Mouse (Mus musculus) forebrain, postnatal 0 days (tissue): Measurements from ENCODE around the gene Rrnad1. TPM values are rescaled to one million over a fixed set of nuclear protein-coding genes. Genes with fewer than 3 reads are reported as not detected.

Experiments
- ATAC-seq: fragments of 200-750 bp; cut with Nextera tagmentation; 2 replicates; pipeline ENCODE4 v1.8.0; 2017; ENCODE audit warnings: mild to moderate bottlenecking, moderate library complexity
- DNase-seq: peaks from one replicate; pipeline ENCODE4 v3.0.0-alpha.2; 2015
- H3K27ac ChIP-seq: fragments of 300-500 bp; sonication (generic); 2 replicates; pipeline ENCODE4 v1.5.1; 2014; ENCODE audit warnings: low read depth, mild to moderate bottlenecking, antibody characterized with exemption, low read length, moderate library complexity, mixed read lengths
- H3K27me3 ChIP-seq: fragments of 300-500 bp; sonication (generic); 2 replicates; pipeline ENCODE4 v1.6.1; 2014; ENCODE audit warnings: mild to moderate bottlenecking, low read length, mixed read lengths; ENCODE audit not compliant: insufficient read depth
- H3K36me3 ChIP-seq: fragments of 300-500 bp; sonication (generic); 2 replicates; pipeline ENCODE4 v1.6.1; 2014; ENCODE audit warnings: mild to moderate bottlenecking, moderate library complexity; ENCODE audit not compliant: insufficient read depth
- H3K4me1 ChIP-seq: fragments of 300-500 bp; sonication (generic); 2 replicates; pipeline ENCODE4 v1.6.1; 2014; ENCODE audit warnings: antibody characterized with exemption; ENCODE audit not compliant: insufficient read depth
- H3K4me2 ChIP-seq: fragments of 300-500 bp; sonication (generic); 2 replicates; pipeline ENCODE4 v1.6.1; 2014; ENCODE audit warnings: low read depth, mild to moderate bottlenecking, moderate library complexity
- H3K4me3 ChIP-seq: fragments of 300-500 bp; sonication (generic); 2 replicates; pipeline ENCODE4 v1.5.1; 2014; ENCODE audit warnings: low read depth, low read length, mixed read lengths
- H3K9ac ChIP-seq: fragments of 300-500 bp; sonication (generic); 2 replicates; pipeline ENCODE4 v1.6.1; 2014; ENCODE audit warnings: mild to moderate bottlenecking
- H3K9me3 ChIP-seq: fragments of 300-500 bp; sonication (generic); 2 replicates; pipeline ENCODE4 v1.6.1; 2016; ENCODE audit warnings: low read length
- CTCF ChIP-seq: sonication (generic); IDR thresholded peaks from 2 replicates; pipeline ENCODE4 v1.5.1; 2016; ENCODE audit warnings: antibody characterized with exemption, control low read depth, low read depth
- WGBS: fragments of 180-500 bp; shearing (Covaris S2); extraction: QIAGEN DNeasy Blood & Tissue Kit; methylation state at CpG from one replicate; pipeline ENCODE4 v1.1.7; 2014; 5-methylcytosine and 5-hydroxymethylcytosine counted together
- polyA plus RNA-seq: library from polyadenylated mRNA; unstranded; fragments of >200 nt; fragmentation: Nextera tagmentation; extraction: Ambion mirVana; gene quantifications from 2 replicates; pipeline ENCODE4 v1.2.1, GENCODE M21; 2015
- total RNA-seq: library from RNA; depleted of rRNA; stranded (reverse); fragments of >200 nt; gene quantifications from 2 replicates; pipeline ENCODE4 v1.2.3, GENCODE M21; 2014

Gene Rrnad1
- total and polyA plus RNA-seq, 2 experiments from 2014 or later = 15.6 to 31.8 TPM

DNA sequence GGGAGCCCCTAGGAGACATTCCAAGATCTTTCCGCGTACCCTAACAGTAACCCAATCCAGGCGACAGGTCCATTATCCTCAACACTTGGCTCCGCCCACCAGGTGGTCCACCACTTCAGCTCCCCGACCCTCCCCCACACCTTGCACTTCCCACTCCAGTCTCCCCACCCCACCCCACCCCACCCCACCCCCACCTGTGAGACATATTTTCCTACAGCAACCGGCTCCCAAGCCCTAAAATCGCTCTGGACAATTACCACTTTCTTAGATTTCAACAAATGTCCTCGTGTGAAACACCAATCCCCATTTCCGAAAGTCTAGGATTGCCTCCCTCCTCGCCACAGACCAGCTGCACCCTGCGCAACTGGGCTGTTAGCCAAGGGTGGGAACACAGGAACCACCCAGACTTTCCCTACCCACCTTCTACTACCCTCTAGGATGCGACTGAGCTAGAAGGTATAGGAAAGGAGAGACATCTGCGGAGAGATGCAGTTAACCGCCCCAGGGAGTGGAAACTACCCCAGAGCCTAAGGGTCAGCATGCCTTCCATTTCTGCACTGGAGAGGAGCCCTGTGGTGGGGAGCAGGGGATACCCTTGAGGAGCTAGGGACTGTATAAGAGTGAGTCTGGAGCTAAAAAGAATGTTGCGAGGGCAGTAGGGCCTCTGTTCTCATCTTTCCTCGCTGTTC is 18.9 kb upstream of the Rrnad1 start:
- no peak for DNase-seq
- Histone ChIP-seq H3K4me3 (no peak overlapping the region), H3K9me3 (no peaks in the 10 kb centered on the region), H3K9ac (no peak overlapping the region), H3K27ac (no peak overlapping the region), H3K4me2 (no peak overlapping the region), H3K36me3 (no peaks in the 10 kb centered on the region), H3K27me3 (peaks cover 10% of the 10 kb centered on the region; the same call in 1 of the 2 replicates), H3K4me1 (peaks cover 4% of the 10 kb centered on the region; the same call in 1 of the 2 replicates)
- no peak for TF ChIP-seq CTCF
- ATAC-seq = no peak
- WGBS = 18% methylated on average over 16 of the region's 16 CpGs

DNA sequence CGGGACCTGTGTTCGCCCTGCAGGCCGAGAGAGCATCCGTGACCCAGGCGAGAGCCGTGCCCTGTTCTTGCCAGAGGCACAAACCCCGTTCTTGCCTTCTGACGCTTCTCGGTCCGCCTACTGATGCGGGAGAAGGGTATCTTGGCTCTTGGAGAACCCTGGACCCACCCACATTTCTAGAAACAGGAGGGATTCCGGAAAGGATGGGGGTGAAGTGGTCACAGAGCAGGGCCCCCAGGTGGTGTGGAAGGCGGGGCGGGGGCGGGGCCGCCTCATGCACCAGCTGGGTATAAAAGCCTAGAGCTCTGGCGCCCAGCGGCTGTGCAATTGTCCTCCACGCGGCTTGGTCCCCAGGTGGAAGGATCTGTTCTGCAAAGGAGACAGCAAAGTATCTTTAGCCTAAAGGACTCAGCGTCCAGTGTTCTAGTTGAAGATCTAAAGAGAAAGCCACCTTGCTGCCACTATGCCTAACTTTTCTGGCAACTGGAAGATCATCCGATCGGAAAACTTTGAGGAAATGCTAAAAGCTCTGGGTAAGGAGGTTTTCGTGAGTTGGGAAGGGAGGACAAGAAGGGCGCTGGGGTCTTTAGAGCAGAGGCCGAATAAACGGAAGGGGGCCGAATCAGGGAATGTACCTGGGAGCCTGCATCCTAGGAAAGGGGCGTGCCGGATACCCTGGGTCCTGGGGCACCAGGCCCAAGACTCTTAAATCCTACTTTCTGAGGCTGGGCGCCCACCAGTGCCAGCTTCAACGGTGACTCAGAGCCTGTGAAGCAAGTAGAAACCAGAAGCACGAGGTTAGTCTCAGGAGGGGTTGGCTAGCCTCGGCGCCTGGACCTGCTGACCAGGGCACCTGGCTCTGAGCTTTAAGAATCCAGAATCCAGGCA is 18.1 kb upstream of the Rrnad1 start, which contains the start of gene Crabp2:
Gene Crabp2, plus strand, starts transcription at position 289 of the 888 bp plus-strand sequence.
- Histone ChIP-seq H3K27ac (no peak within 1 kb of the TSS), H3K9ac (peak within 1 kb of the TSS; percentile 28; the same call in 1 of the 2 replicates), H3K27me3 (peaks cover 10% of the 10 kb centered on the region; the same call in 1 of the 2 replicates), H3K4me3 (peak within 1 kb of the TSS; percentile 33), H3K4me2 (peak within 1 kb of the TSS; percentile 58), H3K4me1 (peaks cover 4% of the 10 kb centered on the region; the same call in 1 of the 2 replicates), H3K36me3 (no peaks in the 10 kb centered on the region), H3K9me3 (no peaks in the 10 kb centered on the region)
- DNase-seq (no peak), ATAC-seq (no peak)
- TF ChIP-seq CTCF = no peak
- WGBS = 5% methylated on average over 34 of the region's 35 CpGs

DNA sequence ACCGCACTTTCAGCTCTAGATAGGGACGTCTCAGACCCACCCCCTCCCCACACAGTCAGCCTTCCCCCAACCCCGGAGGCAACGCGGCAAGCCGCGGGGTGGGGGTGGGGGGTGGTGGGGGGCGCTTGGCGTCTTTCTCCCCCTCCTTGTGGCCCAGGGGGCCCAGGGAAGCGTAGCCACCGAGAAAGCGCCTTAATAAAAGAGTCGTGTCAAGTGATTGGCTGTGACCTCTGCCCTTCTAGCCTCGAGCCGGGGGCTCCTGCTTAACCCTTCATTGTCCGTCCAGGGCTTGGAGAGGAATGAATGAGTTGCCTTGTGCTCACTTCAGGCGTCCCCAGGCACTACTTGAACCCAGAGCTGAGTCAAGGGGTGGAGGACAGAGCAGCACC is 17.3 kb upstream of the Rrnad1 start:
- TF ChIP-seq CTCF = no peak

DNA sequence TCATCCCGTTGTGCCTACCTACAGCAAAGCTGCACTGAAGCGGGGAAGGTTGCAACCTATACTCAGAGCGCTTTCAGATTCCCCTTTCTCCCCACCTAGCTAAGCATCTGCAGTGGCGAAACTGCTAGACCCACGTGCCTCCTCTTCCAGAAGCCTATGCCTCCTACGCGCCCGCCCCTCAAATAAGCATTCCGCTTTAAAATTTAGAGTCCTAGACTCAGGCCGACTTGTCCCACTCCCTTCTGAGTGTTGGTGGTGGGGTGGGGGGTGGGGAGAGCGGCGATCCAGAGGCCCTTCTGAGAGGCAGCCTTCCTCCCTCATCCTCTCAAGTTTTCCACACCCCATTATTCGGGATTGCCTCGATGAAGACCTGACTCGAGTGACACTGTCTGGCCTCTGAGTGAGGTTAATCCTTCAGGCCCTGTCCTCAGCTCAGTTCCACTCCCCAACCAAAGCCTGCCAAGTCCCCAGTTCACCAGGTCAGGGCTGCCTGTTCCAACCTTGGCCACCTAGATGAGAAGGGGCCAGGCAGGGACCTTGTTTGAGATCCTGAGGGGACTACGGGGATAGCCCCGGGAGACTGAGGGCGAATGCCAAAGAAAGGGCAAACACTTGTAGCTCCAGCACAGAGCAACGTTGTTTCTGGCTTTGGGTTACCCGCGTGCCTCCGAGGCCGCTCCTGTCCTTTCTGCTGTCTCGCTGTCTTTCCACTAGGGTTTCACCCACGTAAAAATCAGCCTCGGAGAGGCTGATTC is 16.7 kb upstream of the Rrnad1 start:
- Histone ChIP-seq H3K9ac (0 out of 2 replicates have a peak overlapping the region, but pooled peaks have one; percentile 28), H3K36me3 (peaks cover 4% of the 10 kb centered on the region), H3K27ac (no peak overlapping the region), H3K4me3 (peak overlapping the region; percentile 33), H3K4me1 (peaks cover 4% of the 10 kb centered on the region; the same call in 1 of the 2 replicates), H3K9me3 (no peaks in the 10 kb centered on the region), H3K27me3 (peaks cover 7% of the 10 kb centered on the region; the same call in 1 of the 2 replicates), H3K4me2 (peak overlapping the region; percentile 58)
- no peak for TF ChIP-seq CTCF
- WGBS = 13% methylated on average over 26 of the region's 26 CpGs
- peak; percentile 35; the same call in 1 of the 2 replicates for ATAC-seq
- no peak for DNase-seq

More for the DNA sequence above, 17.3 kb upstream of the Rrnad1 start:
- H3K27ac ChIP-seq = no peak overlapping the region
- H3K4me3 ChIP-seq = peak overlapping the region; percentile 33
- no peak for DNase-seq
- peaks cover 4% of the 10 kb centered on the region; the same call in 1 of the 2 replicates for H3K4me1 ChIP-seq
- no peak for ATAC-seq
- H3K9ac ChIP-seq = peak overlapping the region; percentile 28; the same call in 1 of the 2 replicates
- H3K36me3 ChIP-seq = no peaks in the 10 kb centered on the region
- no peaks in the 10 kb centered on the region for H3K9me3 ChIP-seq
- H3K27me3 ChIP-seq = peaks cover 10% of the 10 kb centered on the region; the same call in 1 of the 2 replicates
- under 1% methylated on average over 16 of the region's 17 CpGs for WGBS
- peak overlapping the region; percentile 58 for H3K4me2 ChIP-seq

DNA sequence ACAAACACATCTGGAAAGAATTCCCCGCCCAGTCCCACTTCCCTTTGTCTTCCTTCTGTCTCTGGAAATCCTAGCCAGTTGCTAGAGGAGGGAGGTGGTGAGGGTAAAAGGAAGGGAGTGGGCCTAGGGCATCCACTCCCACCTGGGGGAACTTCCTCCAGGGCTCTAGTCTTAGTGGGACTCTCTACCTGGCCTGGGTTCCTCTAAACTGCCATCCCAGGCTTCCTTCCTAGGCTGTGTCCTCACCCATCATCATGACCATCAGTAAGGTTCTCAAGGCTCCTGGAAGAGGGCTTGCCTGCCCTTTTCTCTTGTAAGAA is 16.0 kb upstream of the Rrnad1 start:
- peaks cover 7% of the 10 kb centered on the region; the same call in 1 of the 2 replicates for H3K27me3 ChIP-seq
- no peak for TF ChIP-seq CTCF
- no peak overlapping the region for H3K4me3 ChIP-seq
- H3K4me1 ChIP-seq = peaks cover 4% of the 10 kb centered on the region; the same call in 1 of the 2 replicates
- DNase-seq (no peak), ATAC-seq (no peak)
- H3K9me3 ChIP-seq = no peaks in the 10 kb centered on the region
- no peak overlapping the region for H3K4me2 ChIP-seq
- no peak overlapping the region for H3K27ac ChIP-seq
- 53% methylated on average over 1 of the region's 1 CpGs for WGBS
- H3K36me3 ChIP-seq = peaks cover 11% of the 10 kb centered on the region
- H3K9ac ChIP-seq = no peak overlapping the region

DNA sequence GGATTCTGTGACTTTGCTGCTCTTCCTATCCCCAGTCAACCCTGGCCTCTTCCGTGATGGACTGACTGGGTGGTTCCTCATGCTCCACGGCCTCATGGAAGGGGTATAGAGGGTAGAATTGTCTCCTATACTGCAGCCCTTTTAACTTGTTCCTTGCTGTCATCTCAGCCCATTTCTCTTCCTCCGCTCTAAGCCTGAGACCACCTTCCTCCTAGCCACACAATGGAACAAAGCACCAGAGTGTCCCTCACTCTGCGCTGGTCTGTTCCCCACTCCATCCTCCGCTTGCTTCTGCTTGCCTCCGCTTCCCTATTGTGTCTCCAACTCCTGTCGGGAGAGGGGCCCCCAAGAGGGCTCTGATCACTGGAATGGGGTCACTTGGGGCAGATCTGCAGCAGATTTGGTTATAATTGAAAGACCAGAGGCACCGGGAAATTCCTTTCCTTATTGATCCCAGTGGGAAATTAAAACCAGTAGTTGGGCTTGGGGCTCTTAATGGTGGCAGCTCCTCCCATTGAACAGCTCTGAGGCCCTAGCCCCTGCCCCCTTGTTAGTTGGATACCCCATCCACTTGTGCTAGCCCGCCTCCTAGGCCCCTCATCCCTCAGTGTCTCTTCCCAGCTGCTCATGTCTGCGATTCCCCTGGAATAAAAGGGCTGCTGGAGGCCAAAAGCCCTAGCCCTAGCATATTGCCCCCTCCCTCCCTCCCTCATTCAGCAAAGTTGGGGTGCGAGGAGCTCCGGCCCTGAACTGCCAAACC is 15.4 kb upstream of the Rrnad1 start:
- DNase-seq = no peak

More for the DNA sequence above, 15.4 kb upstream of the Rrnad1 start:
- Histone ChIP-seq H3K4me1 (peaks cover 4% of the 10 kb centered on the region; the same call in 1 of the 2 replicates), H3K27ac (no peak overlapping the region), H3K9ac (no peak overlapping the region), H3K4me2 (no peak overlapping the region), H3K36me3 (peaks cover 17% of the 10 kb centered on the region), H3K4me3 (no peak overlapping the region), H3K9me3 (no peaks in the 10 kb centered on the region), H3K27me3 (peaks cover 7% of the 10 kb centered on the region; the same call in 1 of the 2 replicates)
- TF ChIP-seq CTCF = no peak
- WGBS = 32% methylated on average over 12 of the region's 12 CpGs
- ATAC-seq = no peak
